Mouse (Mus musculus): ENCODE results near the gene Eepd1. TPM values are rescaled to one million over a fixed set of nuclear protein-coding genes. Genes with fewer than 3 reads are reported as not detected.

Gene Eepd1
- total RNA-seq, 2 experiments from 2014 or later = 21.5 to 25.5 TPM

- DNase-seq = no peak
Observed at GRCm38 (mm10) chr9:25578674-25579596, 97.6 kb downstream of the Eepd1 start.

GRCm38 (mm10) chr9:25583621-25584020 lies 102.3 kb downstream of the Eepd1 start:
- DNase-seq = no peak

GRCm38 (mm10) chr9:25585614-25586013 lies 104.3 kb downstream of the Eepd1 start:
- no peak for DNase-seq

GRCm38 (mm10) chr9:25588581-25588980 lies 107.2 kb downstream of the Eepd1 start:
- DNase-seq = no peak

- no peak for DNase-seq
Observed at GRCm38 (mm10) chr9:25590740-25591139, 109.4 kb downstream of the Eepd1 start.

- DNase-seq = peak; percentile 48 to 72
Observed at GRCm38 (mm10) chr9:25591390-25592354, 110.3 kb downstream of the Eepd1 start.

- peak; percentile 61 to 62 for DNase-seq
Observed at GRCm38 (mm10) chr9:25592355-25592955, 111.1 kb downstream of the Eepd1 start.

GRCm38 (mm10) chr9:25624744-25625143 lies 143.4 kb downstream of the Eepd1 start:
- DNase-seq = no peak

- DNase-seq = no peak
Observed at GRCm38 (mm10) chr9:25629531-25630099, 148.3 kb downstream of the Eepd1 start.

Other genes starting within 250 kb of the Eepd1 start
- gene Sept7, start 229.1 kb upstream of the Eepd1 start, total RNA-seq (2021) = 100 to 1,000 TPM; 114 to 115 TPM

All from heart, adult 18-20 months (tissue).